ENCODE assay signal across 8 mouse cellular contexts in genomic region chr12:116325545-116325944, GRCm38 (mm10). TPM values are rescaled to one million over a fixed set of nuclear protein-coding genes. Genes with fewer than 3 reads are reported as not detected.
DNase-seq lines count a peak whose midpoint lies in the region; ATAC-seq and TF ChIP-seq lines count a peak whose summit lies in the region.
"Had no signal": no experiment of that assay in that cellular context is flagged by ENCODE, and none has a peak within 500 bp of the region (broad histone marks: within the 10 kb centered on the region; RNA-seq: fewer than 3 reads in every experiment).

No protein-coding gene starts in this region.

- DNase-seq in limb, embryonic 10.5 days (ENCODE audit: low spot score), result no peak
- peak; percentile 16 to 33 for DNase-seq in heart, adult 9 months (ENCODE audit: low spot score in 2 of 2)
- DNase-seq in left cerebral cortex, postnatal 14 days (ENCODE audit: low spot score in 2 of 2), result peak; percentile 58 to 76
- DNase-seq in stomach, postnatal 0 days (ENCODE audit: low spot score), result peak; percentile 16
- DNase-seq in cerebellum, postnatal 36 days, result no peak

- H3K36me3 ChIP-seq in limb, embryonic 13.5 days, result peaks cover 22% of the 10 kb centered on the region
- H3K36me3 ChIP-seq in limb, embryonic 10.5 days, result peaks cover 4% of the 10 kb centered on the region; the same call in 1 of the 2 replicates
- H3K36me3 ChIP-seq in stomach, postnatal 0 days (ENCODE audit: control insufficient read depth, insufficient read depth, low read length), result peaks cover 8% of the 10 kb centered on the region; the same call in 1 of the 2 replicates
- 0 out of 2 replicates have a peak, but pooled peaks cover 6% of the 10 kb centered on the region for H3K36me3 ChIP-seq in midbrain, embryonic 15.5 days (replicated peaks)

- H3K4me3 ChIP-seq in limb, embryonic 13.5 days, result no peak overlapping the region
- H3K4me3 ChIP-seq in limb, embryonic 10.5 days, result no peak overlapping the region
- no peak overlapping the region for H3K4me3 ChIP-seq in stomach, postnatal 0 days (ENCODE audit: low read depth, low read length)
- H3K4me3 ChIP-seq in midbrain, embryonic 15.5 days, result no peak overlapping the region

- H3K9me3 ChIP-seq in limb, embryonic 13.5 days, result no peaks in the 10 kb centered on the region
- no peaks in the 10 kb centered on the region for H3K9me3 ChIP-seq in limb, embryonic 10.5 days (replicated peaks)
- no peaks in the 10 kb centered on the region for H3K9me3 ChIP-seq in stomach, postnatal 0 days (ENCODE audit: control insufficient read depth, low read length)
- H3K9me3 ChIP-seq in midbrain, embryonic 15.5 days, result no peaks in the 10 kb centered on the region

- H3K4me2 ChIP-seq in limb, embryonic 13.5 days (replicated peaks), result no peak overlapping the region
- H3K4me2 ChIP-seq in stomach, postnatal 0 days (replicated peaks; ENCODE audit: low read depth), result no peak overlapping the region
- no peak overlapping the region for H3K4me2 ChIP-seq in midbrain, embryonic 15.5 days

- peak; percentile 42; the same call in 1 of the 2 replicates for TF ChIP-seq CTCF in stomach, postnatal 0 days (IDR thresholded peaks at IDR 0.05; ENCODE audit: low read depth)

- no peak for TF ChIP-seq EP300 in stomach, postnatal 0 days (optimal IDR thresholded peaks at IDR 0.05)

- intact Hi-C loops in left cerebral cortex, postnatal 14 days (cut with DNase I), result no loop called here

- no peaks in the 10 kb centered on the region for H3K27me3 ChIP-seq in limb, embryonic 13.5 days
- no peaks in the 10 kb centered on the region for H3K27me3 ChIP-seq in limb, embryonic 10.5 days (ENCODE audit: low read depth, poor library complexity, severe bottlenecking)
- no peaks in the 10 kb centered on the region for H3K27me3 ChIP-seq in stomach, postnatal 0 days (ENCODE audit: control insufficient read depth, insufficient read depth, low read length)
- H3K27me3 ChIP-seq in midbrain, embryonic 15.5 days (replicated peaks), result no peaks in the 10 kb centered on the region

- WGBS in limb, embryonic 13.5 days, result 78% methylated on average over 4 of the region's 4 CpGs
- 91% methylated on average over 4 of the region's 4 CpGs for WGBS in limb, embryonic 10.5 days
- WGBS in stomach, postnatal 0 days, result 46% methylated on average over 4 of the region's 4 CpGs
- WGBS in midbrain, embryonic 15.5 days, result 88% methylated on average over 4 of the region's 4 CpGs

- no peak overlapping the region for H3K9ac ChIP-seq in limb, embryonic 13.5 days
- H3K9ac ChIP-seq in stomach, postnatal 0 days (ENCODE audit: low read length), result no peak overlapping the region
- H3K9ac ChIP-seq in midbrain, embryonic 15.5 days, result no peak overlapping the region

- peak overlapping the region; percentile 52; the same call in 1 of the 2 replicates for H3K27ac ChIP-seq in limb, embryonic 13.5 days
- no peak overlapping the region for H3K27ac ChIP-seq in limb, embryonic 10.5 days
- peak overlapping the region; percentile 81 for H3K27ac ChIP-seq in stomach, postnatal 0 days (replicated peaks)
- no peak overlapping the region for H3K27ac ChIP-seq in midbrain, embryonic 15.5 days

- H3K4me1 ChIP-seq in limb, embryonic 13.5 days, result peaks cover 5% of the 10 kb centered on the region; the same call in 1 of the 2 replicates
- H3K4me1 ChIP-seq in limb, embryonic 10.5 days, result no peaks in the 10 kb centered on the region
- no peaks in the 10 kb centered on the region for H3K4me1 ChIP-seq in stomach, postnatal 0 days (replicated peaks; ENCODE audit: control insufficient read depth, insufficient read depth)
- H3K4me1 ChIP-seq in midbrain, embryonic 15.5 days, result no peaks in the 10 kb centered on the region

- ATAC-seq in limb, embryonic 13.5 days (ENCODE audit: low FRiP score, low read depth), result peak; percentile 44; the same call in 1 of the 2 replicates
- peak; percentile 56; the same call in 1 of the 2 replicates for ATAC-seq in stomach, postnatal 0 days (ENCODE audit: low FRiP score, low TSS enrichment)
- ATAC-seq in midbrain, embryonic 15.5 days (replicated peaks), result no peak

RNA-seq across cellular contexts. Expression of gene Esyt2, which starts 44.5 kb away (rescaled TPM):
- polyA plus RNA-seq in limb, embryonic 13.5 days (2015; fragmentation: Nextera tagmentation; extraction: Ambion mirVana), result 15.6 and 15.8 TPM in 2 replicates
- polyA plus RNA-seq in limb, embryonic 10.5 days (2016; fragmentation: Nextera tagmentation; extraction: Ambion mirVana), result 12.7 and 15.4 TPM in 2 replicates
- total RNA-seq in left cerebral cortex, postnatal 14 days (2021), result 10 to 100 TPM; 54.6 to 57.9 TPM
- 17.0 and 17.5 TPM in 2 replicates for polyA plus RNA-seq in stomach, postnatal 0 days (2015; fragmentation: Nextera tagmentation; extraction: Ambion mirVana)
- polyA plus RNA-seq in midbrain, embryonic 15.5 days (2015; fragmentation: Nextera tagmentation; extraction: Ambion mirVana), result 11.4 and 12.1 TPM in 2 replicates

RNA-seq across cellular contexts. Expression of gene Gm11027, which starts 50.4 kb away (rescaled TPM):
- not detected in 2 replicates for polyA plus RNA-seq in limb, embryonic 13.5 days (2015; fragmentation: Nextera tagmentation; extraction: Ambion mirVana)
- polyA plus RNA-seq in limb, embryonic 10.5 days (2016; fragmentation: Nextera tagmentation; extraction: Ambion mirVana), result not detected in 2 replicates
- not detected for total RNA-seq in left cerebral cortex, postnatal 14 days (2021)
- not detected in 2 replicates for polyA plus RNA-seq in stomach, postnatal 0 days (2015; fragmentation: Nextera tagmentation; extraction: Ambion mirVana)
- not detected in 2 replicates for polyA plus RNA-seq in midbrain, embryonic 15.5 days (2015; fragmentation: Nextera tagmentation; extraction: Ambion mirVana)
- polyA plus RNA-seq: liver, embryonic 16.5 days had no signal

Comparison
In these comparisons a context has a peak if more than half of its experiments do, and no peak if none do; other contexts are left out.
1. H3K27ac ChIP-seq: peak in limb, embryonic 13.5 days (single experiment) and stomach, postnatal 0 days (single experiment); none in limb, embryonic 10.5 days (single experiment) and midbrain, embryonic 15.5 days (single experiment).
2. DNase-seq: peak in heart, adult 9 months (2 of 2), left cerebral cortex, postnatal 14 days (2 of 2) and stomach, postnatal 0 days (single experiment); none in limb, embryonic 10.5 days (single experiment) and cerebellum, postnatal 36 days (0 of 2).